Mouse (Mus musculus) embryo, embryonic 11.5 days (tissue): ENCODE measurements at regions not wholly inside any gene's neighbourhood (a gene's known extent, or its start where the extent isn't known, plus 50 kb on each side); places are given as distances from the start of the nearest gene placed in this dataset.
"Not testable (repeated sequence)": the region's sequence is repeated elsewhere in the genome, so short reads cannot be mapped to it uniquely, and the experiment has no call there.

Experiments
- DNase-seq: peaks from one replicate; pipeline ENCODE4 v3.0.0-alpha.2; 2012; ENCODE audit warnings: low read depth, low spot score

DNA sequence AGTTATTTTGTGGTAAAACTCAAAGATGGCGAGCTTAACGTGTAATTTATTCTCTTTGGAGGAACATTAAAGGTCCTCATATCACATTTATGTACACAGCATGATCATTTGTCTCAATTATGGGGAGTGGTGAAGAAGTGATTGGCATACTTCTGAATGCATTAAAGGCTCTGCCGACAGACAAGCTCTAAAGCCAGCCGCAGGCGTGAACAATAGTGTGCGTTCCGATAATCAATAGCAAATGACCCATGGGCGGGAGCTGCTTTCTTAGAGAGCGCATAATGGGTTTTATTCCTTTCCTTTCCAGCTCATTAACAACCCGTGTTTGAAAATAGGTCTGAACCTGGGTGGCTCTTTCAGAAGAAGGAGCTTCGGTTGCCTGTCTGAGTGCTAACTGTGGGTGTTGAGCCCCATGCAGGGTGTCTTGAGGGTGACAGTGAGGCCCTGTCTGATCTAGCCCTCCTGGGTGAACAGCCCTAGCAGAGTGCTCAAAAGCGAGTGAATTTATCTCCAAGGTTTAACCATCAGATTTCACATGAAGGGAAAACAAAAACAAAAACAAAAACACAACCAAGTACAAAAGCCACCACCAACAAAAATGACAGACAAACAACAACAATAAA, 210.5 kb downstream of the Zfp619 start:
- no peak for DNase-seq

- no peak for DNase-seq
These were observed 211.4 kb downstream of the Zfp619 start for GRCm38 (mm10) chr7:39728930-39729329.

DNA sequence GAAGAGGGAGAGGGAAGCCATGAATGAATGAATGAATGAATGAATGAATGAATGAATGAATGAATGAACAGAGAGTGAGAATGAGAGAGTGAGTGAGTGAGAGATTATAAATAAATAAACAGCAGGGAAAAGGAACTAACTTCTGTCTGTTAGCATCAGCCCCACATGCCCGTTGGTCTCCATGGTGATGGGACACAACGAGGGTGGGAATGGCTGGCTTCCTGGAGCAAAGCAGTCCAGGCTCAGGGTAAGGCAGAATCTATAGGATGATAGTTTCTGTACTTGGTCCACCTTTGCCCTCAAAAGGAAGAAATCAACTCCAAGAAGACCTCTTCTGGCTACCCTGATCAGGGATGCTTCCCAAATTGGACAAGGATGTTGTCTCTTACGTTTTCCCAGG, 212.2 kb downstream of the Zfp619 start:
- no peak for DNase-seq

GRCm38 (mm10) chr7:39732790-39733189, 215.2 kb downstream of the Zfp619 start:
- DNase-seq, result no peak

GRCm38 (mm10) chr7:39748395-39748794, 230.8 kb downstream of the Zfp619 start:
- DNase-seq, result not testable (repeated sequence)

DNA sequence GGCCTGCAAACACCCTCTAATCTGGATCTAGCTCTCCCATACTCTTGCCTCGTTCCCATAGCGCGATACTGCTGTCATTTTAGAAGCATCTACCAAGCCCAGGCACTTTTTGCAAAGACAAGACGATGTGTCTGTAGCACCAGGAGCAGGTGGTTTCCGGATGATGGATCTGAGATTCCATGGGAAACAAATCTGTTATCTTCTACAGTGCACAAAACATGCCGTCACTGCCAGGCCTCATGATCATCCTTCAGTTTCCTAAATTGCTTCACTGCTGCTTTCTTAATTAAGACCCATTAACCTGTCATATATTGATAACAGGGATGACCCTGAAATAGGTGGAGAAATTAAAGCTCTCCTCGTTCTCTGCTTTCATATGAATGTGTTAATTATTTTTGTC, 232.9 kb downstream of the Zfp619 start:
- DNase-seq, result no peak

GRCm38 (mm10) chr7:39764366-39764765, 246.8 kb downstream of the Zfp619 start:
- DNase-seq, result no peak

DNA sequence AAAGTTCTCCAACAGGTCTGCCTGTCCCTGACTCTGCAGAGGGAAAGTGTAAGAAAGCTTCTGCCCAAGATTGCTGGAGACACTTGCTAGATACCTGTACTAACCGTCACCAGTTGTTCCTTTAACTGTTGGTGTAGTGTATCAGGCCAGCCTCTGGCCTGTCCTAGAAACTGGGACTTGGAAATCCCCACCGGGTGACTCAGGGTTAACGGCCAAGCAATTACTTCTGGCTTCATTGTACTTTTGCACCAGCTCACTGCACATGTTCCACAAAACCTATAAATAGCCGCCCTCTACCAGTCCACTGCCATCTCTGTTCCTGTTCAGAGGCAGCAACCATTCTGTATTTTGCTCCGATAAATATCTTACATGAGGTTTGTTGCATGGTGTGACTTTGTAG, 247.5 kb downstream of the Zfp619 start:
- no peak for DNase-seq

DNA sequence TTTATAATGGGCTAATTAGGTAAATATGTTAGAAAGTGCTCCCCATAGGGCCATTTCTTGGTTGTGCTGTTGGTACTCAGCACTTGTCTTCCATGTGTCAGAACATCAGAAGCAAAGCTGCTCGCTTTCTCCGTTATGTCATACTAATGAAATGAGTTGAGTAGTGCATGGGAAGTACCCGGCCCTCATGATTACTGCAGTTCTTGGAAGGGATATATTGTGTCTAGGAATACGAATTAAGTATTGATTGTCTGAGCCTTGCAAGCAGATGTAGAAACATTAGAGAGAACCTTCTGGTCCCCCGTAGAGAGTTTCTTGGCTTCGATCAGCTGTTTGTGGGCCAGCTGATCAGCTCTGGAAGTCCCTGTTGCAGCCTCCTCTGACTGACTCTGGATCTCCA, 255.7 kb downstream of the Zfp619 start:
- no peak for DNase-seq

- no peak for DNase-seq
These were observed 271.8 kb downstream of the Zfp619 start for GRCm38 (mm10) chr7:39789321-39789720.

- DNase-seq, result no peak
These were observed 272.3 kb downstream of the Zfp619 start for GRCm38 (mm10) chr7:39789880-39790279.

- DNase-seq, result no peak
These were observed 277.2 kb downstream of the Zfp619 start for GRCm38 (mm10) chr7:39794751-39795150.

- no peak for DNase-seq
These were observed 286.7 kb downstream of the Zfp619 start for GRCm38 (mm10) chr7:39804276-39804675.

- DNase-seq, result no peak
These were observed 300.5 kb downstream of the Zfp619 start for GRCm38 (mm10) chr7:39818036-39818435.

- DNase-seq, result no peak
These were observed 305.1 kb downstream of the Zfp619 start for GRCm38 (mm10) chr7:39822550-39823178.

DNA sequence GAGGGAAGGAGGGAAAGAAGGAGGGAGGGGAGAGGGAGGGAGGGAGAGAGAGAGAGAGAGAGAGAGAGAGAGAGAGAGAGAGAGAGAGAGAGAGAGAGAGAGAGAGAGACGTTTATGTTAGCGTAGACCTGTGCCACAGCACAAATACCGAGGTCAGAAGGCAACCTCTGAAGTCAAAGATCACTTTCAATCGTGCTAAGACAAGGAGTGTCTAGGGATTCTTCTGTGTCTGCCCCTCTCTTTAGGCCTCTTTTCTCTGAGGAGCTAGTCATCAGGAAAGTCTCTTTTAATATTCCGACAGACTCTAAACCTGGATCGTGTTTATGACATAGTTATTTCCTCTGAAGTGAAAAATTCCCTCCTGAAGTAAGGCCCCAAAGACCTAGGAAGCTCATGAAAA, 310.8 kb downstream of the Zfp619 start:
- DNase-seq, result no peak

GRCm38 (mm10) chr7:39830831-39831230, 313.3 kb downstream of the Zfp619 start:
- DNase-seq, result no peak

DNA sequence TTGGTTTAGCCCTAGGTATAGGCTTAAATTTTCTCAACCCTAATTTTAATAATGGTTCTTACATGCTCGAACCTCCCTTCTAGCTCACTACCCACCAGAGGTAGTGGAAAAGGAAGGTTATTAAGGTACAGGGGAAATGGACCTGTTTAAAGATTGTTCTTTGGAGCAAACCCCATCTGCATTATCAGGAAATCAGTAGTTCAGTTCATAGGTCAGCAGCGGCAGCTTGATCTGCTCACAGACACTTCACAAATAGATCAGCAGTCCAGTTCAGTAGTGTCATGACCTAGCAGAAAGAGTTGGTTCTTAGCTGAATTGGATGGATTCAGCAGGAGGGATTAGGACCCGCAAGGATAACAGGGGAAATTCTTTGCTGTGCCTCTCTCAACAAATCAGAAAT, 324.4 kb downstream of the Zfp619 start:
- DNase-seq, result no peak

GRCm38 (mm10) chr7:39847914-39848782, 330.6 kb downstream of the Zfp619 start:
- DNase-seq, result peak; percentile 44

GRCm38 (mm10) chr7:39857301-39857700, 339.7 kb downstream of the Zfp619 start:
- DNase-seq, result no peak

GRCm38 (mm10) chr7:39862835-39863234, 345.3 kb downstream of the Zfp619 start:
- DNase-seq, result no peak

GRCm38 (mm10) chr7:39864130-39864529, 346.6 kb downstream of the Zfp619 start:
- no peak for DNase-seq

DNA sequence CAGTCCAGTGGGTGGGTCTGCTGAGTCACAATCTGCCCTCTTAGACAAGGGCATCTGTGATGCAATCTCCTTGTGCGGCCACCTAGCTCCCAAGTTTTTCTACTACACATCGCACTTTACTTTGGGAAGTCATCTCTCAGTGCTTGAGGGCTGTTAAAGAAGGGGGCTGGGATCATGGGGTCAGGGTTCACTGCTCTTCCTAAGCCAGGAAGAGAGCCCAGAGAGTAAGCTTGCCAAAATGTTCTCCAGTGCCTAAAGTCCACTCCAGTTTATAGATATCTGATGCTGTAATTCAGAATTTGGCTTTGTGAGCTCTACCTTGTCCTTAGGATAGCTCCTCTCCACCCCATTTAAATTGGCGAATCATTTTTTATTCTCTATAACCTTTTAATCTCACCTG, 347.2 kb downstream of the Zfp619 start:
- DNase-seq, result no peak
